Mouse (Mus musculus): ENCODE data around the gene Tax1bp3.

The Tax1bp3 gene

DNA sequence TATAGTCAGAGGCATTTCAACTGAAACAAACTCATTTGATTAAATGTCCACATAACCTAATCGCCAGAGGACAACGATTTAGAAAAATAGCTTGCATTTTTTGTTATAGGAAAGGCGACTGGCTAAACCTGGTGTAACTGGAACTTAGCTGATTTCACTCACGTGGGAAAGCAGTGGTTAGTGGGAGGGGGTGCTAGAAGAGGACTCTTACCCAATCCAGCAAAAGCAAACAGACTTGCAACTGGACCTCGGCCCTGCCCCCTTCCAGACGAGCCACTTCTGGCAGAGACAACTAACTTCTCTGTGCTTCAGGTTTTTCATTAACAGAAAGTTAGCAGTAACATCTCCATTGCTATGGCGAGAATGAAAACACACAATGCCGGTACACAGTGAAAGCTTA is 1.3 kb upstream of the Tax1bp3 start:
- peak; percentile 33 for DNase-seq (ENCODE audit: low spot score)

- DNase-seq (ENCODE audit: low spot score) = no peak
These were observed 697 bp upstream of the Tax1bp3 start for GRCm38 (mm10) chr11:73176186-73176585.

DNA sequence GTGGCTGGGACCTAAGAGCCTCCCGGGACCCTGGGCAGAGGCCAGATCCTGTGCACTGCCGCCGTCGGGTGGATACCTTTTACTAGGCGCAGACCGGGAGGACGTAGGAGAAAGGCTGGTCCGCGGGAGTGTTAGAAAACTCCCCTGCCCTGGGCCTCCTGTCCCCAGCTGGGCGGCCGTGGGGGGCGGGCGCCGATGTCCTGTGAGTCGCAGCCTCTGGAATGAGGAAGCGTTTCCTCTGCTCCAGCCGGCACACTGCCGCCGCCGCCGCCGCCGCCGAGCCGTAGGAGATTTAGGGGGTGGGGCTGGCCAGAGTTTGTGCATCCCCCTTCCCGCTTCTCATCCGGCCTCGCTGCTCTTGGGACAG is 609 bp downstream of the Tax1bp3 start:
- peak; percentile 84 for DNase-seq (ENCODE audit: low spot score)

DNA sequence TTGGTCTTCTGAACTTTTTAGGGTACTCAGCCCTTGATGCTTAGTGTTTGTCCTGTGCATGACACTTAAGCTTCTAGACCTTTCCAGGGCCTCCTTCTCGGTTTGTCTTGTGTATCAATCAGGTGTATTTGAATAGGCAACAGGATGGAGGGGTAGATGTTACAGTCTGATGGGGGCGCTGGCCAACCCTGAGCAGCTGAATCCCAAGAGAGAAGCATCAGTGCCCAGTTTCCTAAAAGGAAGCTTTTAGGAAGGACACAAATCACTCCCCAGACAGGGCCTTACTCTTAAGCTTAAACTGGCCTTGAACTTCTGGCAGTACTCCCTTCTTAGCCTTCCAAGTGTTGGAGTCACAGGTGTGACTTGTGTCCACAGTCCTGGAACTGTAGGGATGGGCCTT is 1.0 kb downstream of the Tax1bp3 start:
- DNase-seq (ENCODE audit: low spot score) = peak; percentile 47

DNA sequence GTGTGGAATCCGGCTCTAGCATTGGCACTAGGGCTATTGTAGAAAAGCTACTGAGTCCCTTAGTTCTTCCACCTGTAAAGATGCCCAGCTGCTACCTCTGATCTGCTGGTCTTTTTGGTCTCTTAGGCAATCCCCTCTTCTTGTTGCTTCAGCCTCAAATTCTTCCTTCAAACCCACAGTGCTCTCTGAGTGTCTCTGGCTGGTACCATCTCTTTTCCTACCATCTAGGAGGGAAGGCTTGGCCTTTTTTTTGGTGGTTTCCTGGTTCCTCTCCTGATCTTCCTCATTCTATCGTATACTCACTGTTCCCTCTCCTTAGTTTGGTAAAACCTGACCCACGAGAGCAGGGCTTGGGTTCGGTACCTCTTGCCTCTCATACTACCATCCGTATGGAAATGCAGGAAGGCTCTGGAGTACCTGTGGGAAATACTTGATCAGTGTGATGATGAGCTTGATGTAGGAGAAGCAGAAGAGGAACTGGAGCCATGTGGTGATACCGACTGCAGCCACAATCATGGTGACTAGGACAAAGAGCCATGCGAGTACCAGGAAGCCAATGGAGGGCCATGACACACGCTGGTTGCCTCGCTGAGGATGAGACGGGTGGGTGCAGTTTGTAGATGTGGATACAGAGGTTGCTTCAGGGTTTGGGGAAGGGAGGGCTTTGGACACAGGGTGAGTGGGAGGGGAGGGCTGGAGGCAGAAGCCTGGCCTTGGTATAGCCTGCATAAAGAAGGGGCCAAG is 9.2 kb downstream of the Tax1bp3 start:
- no peak for DNase-seq (ENCODE audit: low spot score)

DNA sequence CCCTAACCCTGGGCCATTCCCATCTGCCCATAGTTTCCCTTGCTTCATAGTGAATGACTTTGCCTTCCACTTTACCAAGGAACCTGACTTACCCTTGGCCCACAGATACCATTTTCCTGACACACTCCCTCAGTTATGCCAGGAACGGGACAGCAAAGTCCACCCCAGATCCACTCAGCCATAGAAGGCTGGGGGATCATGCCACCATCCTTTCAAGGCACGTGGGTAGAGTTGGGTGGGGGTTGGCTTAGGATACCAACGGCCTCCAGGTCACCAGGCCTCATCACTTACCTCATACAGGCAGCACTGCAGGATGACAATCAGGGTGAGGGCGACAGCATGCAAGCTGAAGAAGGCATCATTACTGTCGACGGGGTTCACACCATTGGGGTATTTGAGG is 10.3 kb downstream of the Tax1bp3 start:
- DNase-seq (ENCODE audit: low spot score) = no peak

DNA sequence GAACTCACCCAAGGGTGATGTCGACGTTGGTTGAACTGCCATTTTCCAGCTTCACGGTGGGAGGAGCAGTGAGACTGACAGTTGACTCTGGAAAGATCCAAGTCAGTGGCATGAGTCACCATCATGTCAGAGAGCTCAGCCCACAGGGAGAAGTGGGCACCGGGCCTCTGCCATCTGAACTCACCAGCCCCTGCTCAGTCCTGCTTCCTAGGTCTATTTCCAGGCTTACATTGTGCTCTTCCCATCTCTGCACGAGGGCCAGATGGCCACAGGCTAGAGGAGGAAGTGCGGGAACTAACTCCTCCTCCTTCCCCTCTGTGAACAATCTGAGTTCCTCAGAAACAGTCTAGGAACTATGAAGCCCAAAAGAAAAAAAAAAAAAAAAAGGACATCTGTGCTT is 16.2 kb downstream of the Tax1bp3 start:
- DNase-seq (ENCODE audit: low spot score) = no peak

DNA sequence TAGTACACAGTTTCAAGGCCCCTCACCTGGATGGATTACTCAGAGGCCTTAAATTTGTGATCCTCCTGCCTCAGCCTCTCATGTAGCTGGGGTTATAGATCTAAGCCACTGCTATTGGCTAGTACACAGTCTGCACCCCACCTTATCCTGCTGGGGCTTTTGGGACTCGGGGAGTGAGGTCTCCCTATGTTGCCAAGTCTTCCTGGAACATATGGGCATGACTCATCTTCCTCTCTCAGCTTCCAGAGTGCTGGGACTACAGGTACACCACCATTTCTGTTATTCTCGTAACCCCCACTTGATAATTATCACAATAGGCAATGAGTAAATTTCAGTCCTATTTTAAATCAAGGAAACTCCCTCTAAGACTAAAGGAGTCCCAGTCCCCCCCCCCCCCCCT is 17.6 kb downstream of the Tax1bp3 start:
- no peak for DNase-seq (ENCODE audit: low spot score)

DNA sequence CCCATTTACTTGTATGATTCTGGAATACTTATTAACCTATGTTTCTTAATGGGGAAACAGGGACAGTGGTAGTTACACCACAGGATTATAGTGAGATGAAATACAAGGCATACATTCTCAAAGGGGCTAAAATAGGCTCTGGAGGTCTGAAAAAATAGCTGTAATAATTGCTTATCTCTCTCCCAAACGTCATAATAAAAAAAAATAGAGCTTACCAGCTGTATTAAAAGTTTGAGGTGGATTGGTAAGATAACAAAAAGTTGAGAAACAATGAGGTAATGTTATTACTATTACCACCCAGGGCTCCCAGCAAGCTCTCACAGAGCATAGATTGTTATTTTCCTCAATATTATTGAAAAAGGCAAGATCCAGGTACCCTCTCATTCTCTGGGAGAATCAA is 21.3 kb downstream of the Tax1bp3 start:
- DNase-seq (ENCODE audit: low spot score) = no peak

- peak; percentile 87 for DNase-seq (ENCODE audit: low spot score)
These were observed 21.8 kb downstream of the Tax1bp3 start, which contains the start of gene Ctns for GRCm38 (mm10) chr11:73198603-73199229. TSS of gene Ctns (minus strand) at chr11:73199042.

DNA sequence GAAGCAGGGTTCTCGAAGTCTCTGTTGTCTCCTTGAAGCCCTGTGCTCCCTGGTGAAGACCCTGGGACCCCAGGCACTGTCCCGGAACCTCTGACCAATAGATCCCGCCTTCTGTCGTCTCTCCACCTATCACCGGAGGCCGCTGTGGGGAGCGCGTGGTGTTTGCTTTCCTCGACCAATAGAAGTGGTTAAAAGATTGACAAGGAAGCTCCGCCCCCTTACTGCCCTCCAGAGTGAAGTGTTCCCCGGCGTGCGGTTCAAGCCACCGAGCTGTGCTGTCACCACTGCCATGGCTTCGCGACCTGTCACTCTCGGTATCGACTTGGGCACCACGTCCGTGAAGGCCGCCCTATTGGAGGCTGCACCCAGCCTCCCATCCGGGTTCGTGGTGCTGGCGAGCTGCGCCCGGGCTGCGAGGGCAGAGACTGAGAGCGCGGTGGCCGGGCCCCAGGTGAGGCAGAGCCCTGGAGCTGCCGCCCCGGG is 22.4 kb downstream of the Tax1bp3 start, which contains the start of gene Shpk:
Gene Shpk, plus strand, starts transcription at position 231 of the 483 bp plus-strand sequence.
- DNase-seq (ENCODE audit: low spot score) = peak; percentile 97

GRCm38 (mm10) chr11:73199879-73200278 is 23.0 kb downstream of the Tax1bp3 start:
- DNase-seq (ENCODE audit: low spot score) = no peak

GRCm38 (mm10) chr11:73201021-73201420 is 24.1 kb downstream of the Tax1bp3 start:
- no peak for DNase-seq (ENCODE audit: low spot score)

- peak; percentile 13 for DNase-seq (ENCODE audit: low spot score)
These were observed 24.7 kb downstream of the Tax1bp3 start for GRCm38 (mm10) chr11:73201597-73201996.

- no peak for DNase-seq (ENCODE audit: low spot score)
These were observed 27.0 kb downstream of the Tax1bp3 start for GRCm38 (mm10) chr11:73203895-73204294.

DNA sequence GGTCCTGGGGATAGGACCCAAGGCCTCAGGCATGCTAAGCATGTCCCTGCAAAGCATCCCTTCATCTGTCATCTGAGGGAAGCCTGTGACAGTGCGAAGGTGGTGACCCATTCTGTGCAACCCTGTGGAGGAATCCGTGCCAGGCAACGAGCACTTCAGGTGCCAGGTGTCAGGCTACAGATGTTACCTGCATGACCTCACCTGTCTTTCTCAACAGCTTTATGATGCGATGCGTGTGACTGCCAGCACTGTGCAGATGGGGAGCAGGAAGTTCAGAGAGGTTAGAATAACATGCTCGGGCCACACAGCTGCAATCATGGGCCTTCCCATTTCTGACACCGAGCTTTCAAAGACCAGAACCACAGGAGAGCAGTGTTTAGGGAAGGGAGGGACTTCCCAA is 28.3 kb downstream of the Tax1bp3 start:
- DNase-seq (ENCODE audit: low spot score) = no peak

DNA sequence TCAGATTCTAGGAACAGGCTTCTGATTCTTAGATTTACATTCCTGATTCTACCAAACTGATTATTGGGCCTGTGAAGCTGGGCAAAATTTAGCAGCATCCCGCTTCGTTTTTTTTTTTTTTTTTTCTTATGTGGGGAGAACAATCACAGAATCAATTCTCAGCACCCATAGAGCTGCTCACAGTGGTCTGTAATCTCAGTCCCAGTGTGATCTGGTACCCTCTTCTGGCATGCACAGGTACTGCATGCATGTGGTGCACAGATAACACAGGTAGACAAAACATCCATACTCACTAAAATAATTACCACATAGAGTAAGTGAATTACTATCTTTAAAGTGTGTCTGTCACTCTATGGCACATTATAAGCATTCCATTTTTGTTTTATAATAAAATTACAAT is 30.7 kb downstream of the Tax1bp3 start:
- no peak for DNase-seq (ENCODE audit: low spot score)

- DNase-seq (ENCODE audit: low spot score) = no peak
These were observed 37.1 kb downstream of the Tax1bp3 start for GRCm38 (mm10) chr11:73213956-73214355.

- DNase-seq (ENCODE audit: low spot score) = no peak
These were observed 42.8 kb downstream of the Tax1bp3 start for GRCm38 (mm10) chr11:73219671-73220070.

DNA sequence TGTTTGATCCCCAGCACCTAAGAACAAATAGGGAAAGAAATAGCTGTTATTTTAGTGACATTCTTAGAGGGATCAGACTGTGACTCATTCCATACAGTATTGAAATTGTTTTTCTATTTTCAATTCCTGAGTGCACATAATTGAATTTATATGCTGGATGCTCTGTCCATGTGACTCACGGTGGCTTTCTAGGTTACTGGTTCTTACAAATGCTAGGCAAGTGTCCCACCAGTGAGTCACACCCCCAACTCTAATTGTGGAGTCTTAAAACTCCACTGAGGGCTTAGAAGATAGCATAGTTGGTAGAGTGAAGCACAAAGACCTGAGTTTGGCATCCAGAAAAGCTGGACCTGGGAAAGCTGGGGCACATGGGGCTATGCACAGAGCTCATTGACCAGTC is 43.8 kb downstream of the Tax1bp3 start:
- DNase-seq (ENCODE audit: low spot score) = no peak

DNA sequence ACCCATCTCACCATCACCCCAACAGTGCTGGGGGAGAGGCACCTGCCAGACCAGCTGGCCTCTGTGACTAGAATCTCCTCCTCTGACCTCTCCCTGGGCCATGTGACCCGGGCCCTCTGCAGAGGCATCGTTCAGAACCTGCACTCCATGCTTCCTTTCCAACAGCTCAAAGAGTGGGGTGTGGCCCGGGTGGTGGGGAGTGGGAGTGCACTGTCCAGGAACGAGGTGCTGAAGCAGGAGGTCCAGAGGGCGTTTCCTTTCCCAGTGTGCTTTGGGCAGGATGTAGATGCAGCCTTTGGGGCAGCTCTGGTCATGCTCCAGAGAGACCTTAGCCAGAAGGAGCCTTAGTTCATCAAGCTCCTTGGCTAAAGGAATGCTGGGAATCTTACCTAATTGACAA is 46.0 kb downstream of the Tax1bp3 start:
- DNase-seq (ENCODE audit: low spot score) = no peak

- no peak for DNase-seq (ENCODE audit: low spot score)
These were observed 47.1 kb downstream of the Tax1bp3 start for GRCm38 (mm10) chr11:73223966-73224365.

DNA sequence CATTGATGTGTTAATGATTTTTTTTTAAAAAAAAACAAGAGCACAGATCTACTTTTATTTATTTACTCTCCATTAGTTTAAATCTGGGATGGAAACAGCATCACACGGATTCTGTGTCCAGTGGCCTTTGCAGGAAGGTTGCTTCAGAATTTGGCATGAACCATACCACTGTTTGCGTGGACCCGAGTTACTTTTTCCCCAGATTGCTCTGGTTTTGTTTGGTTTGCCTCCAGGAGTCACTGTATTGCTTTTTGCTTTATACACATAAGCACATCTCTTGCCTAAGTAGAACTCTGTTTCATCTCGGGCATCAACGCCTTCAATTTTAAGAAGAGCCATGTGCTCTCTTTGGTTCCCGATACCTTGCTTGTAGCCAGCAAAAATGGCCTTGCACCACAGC is 49.0 kb downstream of the Tax1bp3 start:
- DNase-seq (ENCODE audit: low spot score) = no peak

- DNase-seq (ENCODE audit: low spot score) = no peak
These were observed 52.0 kb downstream of the Tax1bp3 start for GRCm38 (mm10) chr11:73228881-73229280.

All from embryo, embryonic 10 days (tissue).